Mouse (Mus musculus): Measurements from ENCODE around the gene Bloc1s4. TPM values are rescaled to one million over a fixed set of nuclear protein-coding genes. Genes with fewer than 3 reads are reported as not detected.

The Bloc1s4 gene
- polyA plus RNA-seq, 1 experiment from 2014 or later = 20.6 TPM

DNA sequence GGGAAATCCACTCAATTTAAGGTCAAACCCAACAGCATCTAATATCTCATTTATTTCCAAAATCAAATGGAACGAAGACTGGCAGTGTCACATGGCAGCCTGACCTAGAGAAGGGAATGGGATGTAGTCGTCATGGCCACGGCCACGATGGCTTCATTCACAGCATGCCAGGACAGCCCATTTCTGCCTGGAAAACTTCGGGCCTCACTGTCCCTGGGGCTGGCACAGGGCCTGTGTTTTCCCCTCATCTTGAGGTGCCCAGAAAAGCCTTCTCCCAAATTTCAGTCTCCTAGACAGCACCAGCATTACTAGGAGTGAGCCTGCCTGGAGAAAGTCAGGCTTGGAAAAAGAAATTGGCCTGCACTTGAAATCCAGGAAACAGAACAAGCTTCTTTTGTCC, 43.1 kb downstream of the Bloc1s4 start:
- no peak overlapping the region for H3K27ac ChIP-seq
- no peaks in the 10 kb centered on the region for H3K4me1 ChIP-seq
- no peak overlapping the region for H3K4me3 ChIP-seq
- H3K36me3 ChIP-seq (replicated peaks) = no peaks in the 10 kb centered on the region
- DNase-seq (ENCODE audit: extremely low spot score, low spot score) = no peak
- no peaks in the 10 kb centered on the region for H3K27me3 ChIP-seq (ENCODE audit: poor library complexity, severe bottlenecking)
- WGBS = 93% methylated on average over 5 of the region's 5 CpGs
- no peaks in the 10 kb centered on the region for H3K9me3 ChIP-seq

GRCm38 (mm10) chr5:36704684-36705083, 43.8 kb downstream of the Bloc1s4 start:
- Histone ChIP-seq H3K27ac (no peak overlapping the region), H3K4me1 (no peaks in the 10 kb centered on the region), H3K9me3 (no peaks in the 10 kb centered on the region), H3K27me3 (ENCODE audit: poor library complexity, severe bottlenecking) (no peaks in the 10 kb centered on the region), H3K4me3 (no peak overlapping the region), H3K36me3 (replicated peaks) (no peaks in the 10 kb centered on the region)
- DNase-seq (ENCODE audit: extremely low spot score, low spot score) = no peak
- 87% methylated on average over 6 of the region's 6 CpGs for WGBS

- H3K36me3 ChIP-seq (replicated peaks) = no peaks in the 10 kb centered on the region
- no peak for DNase-seq (ENCODE audit: extremely low spot score, low spot score)
- H3K4me3 ChIP-seq = no peak overlapping the region
- H3K4me1 ChIP-seq = peaks cover 5% of the 10 kb centered on the region
- no peaks in the 10 kb centered on the region for H3K27me3 ChIP-seq (ENCODE audit: poor library complexity, severe bottlenecking)
- H3K27ac ChIP-seq = no peak overlapping the region
- H3K9me3 ChIP-seq = no peaks in the 10 kb centered on the region
- 85% methylated on average over 6 of the region's 6 CpGs for WGBS
These were observed 47.4 kb downstream of the Bloc1s4 start for GRCm38 (mm10) chr5:36700939-36701620.

DNA sequence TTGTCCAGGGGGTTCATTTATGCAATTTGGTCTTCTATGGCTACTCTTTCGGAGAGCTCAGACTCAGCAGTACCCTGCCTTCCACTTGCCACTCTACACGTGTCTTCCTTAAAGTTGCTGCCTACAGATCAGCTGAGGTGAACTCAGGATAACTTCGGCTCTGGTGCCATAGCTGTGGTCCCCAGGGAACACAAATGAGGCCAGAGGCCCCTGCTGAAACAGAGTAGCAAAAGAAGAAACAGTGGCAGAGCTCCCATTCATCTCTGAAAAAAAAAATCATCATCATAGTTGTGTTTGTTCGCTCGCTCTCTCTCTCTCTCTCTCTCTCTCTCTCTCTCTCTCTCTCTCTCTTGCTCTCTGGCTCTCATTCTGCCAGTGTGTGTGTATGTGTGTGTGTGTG, 49.8 kb downstream of the Bloc1s4 start:
- Histone ChIP-seq H3K27me3 (ENCODE audit: poor library complexity, severe bottlenecking) (no peaks in the 10 kb centered on the region), H3K36me3 (replicated peaks) (no peaks in the 10 kb centered on the region), H3K4me1 (peaks cover 22% of the 10 kb centered on the region), H3K9me3 (no peaks in the 10 kb centered on the region), H3K27ac (no peak overlapping the region), H3K4me3 (no peak overlapping the region)
- 83% methylated on average over 5 of the region's 5 CpGs for WGBS
- no peak for DNase-seq (ENCODE audit: extremely low spot score, low spot score)

DNA sequence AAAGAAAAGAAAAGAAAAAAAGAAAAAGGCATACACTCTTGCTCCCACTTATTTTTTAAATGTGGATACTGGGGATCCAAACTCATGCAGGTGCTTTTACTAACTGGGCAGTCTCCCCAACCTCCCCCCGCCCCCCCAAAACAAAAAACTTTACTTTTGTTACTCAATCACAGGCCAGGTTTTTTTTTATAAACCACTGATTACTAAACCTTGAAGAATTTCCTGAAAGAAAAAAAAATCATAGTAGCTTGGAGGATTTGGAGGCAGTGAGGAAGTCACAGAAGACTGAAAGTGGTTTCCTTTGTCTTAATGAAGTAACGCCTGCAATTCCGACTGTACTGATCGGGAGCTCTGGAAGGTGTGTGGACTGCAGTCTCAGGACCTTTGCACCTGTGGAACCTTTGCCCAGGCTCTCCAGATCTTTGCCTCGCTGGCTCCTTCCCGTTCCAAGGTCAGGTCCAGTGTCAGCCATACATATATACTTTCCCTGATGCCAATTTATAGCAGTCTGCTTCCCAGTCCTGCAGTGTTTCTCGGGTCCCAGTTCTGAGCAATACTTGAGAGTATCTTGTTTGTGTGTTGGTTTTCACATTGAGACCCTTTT, 50.3 kb downstream of the Bloc1s4 start:
- 86% methylated on average over 7 of the region's 7 CpGs for WGBS
- peaks cover 5% of the 10 kb centered on the region for H3K36me3 ChIP-seq (replicated peaks)
- no peak overlapping the region for H3K4me3 ChIP-seq
- no peaks in the 10 kb centered on the region for H3K9me3 ChIP-seq
- DNase-seq (ENCODE audit: extremely low spot score, low spot score) = no peak
- H3K4me1 ChIP-seq = peaks cover 27% of the 10 kb centered on the region
- H3K27me3 ChIP-seq (ENCODE audit: poor library complexity, severe bottlenecking) = no peaks in the 10 kb centered on the region
- no peak overlapping the region for H3K27ac ChIP-seq

Other genes starting within 250 kb of the Bloc1s4 start
- 36.7 and 38.9 TPM in 2 replicates for gene Tbc1d14, start 155.4 kb downstream of the Bloc1s4 start, polyA plus RNA-seq (2016; fragmentation: Nextera tagmentation; extraction: Ambion mirVana)
- gene D5Ertd579e, start 52.6 kb downstream of the Bloc1s4 start, polyA plus RNA-seq (2016; fragmentation: Nextera tagmentation; extraction: Ambion mirVana) = 27.6 and 31.3 TPM in 2 replicates
- 435 and 463 TPM in 2 replicates for gene Mrfap1, start 48.1 kb upstream of the Bloc1s4 start, polyA plus RNA-seq (2016; fragmentation: Nextera tagmentation; extraction: Ambion mirVana)
- 12.3 and 13.0 TPM in 2 replicates for gene Man2b2, start 82.0 kb upstream of the Bloc1s4 start, polyA plus RNA-seq (2016; fragmentation: Nextera tagmentation; extraction: Ambion mirVana)
- 0.68 and 0.78 TPM in 2 replicates for gene Ppp2r2c, start 119.9 kb upstream of the Bloc1s4 start, polyA plus RNA-seq (2016; fragmentation: Nextera tagmentation; extraction: Ambion mirVana)
- gene Wfs1, start 240.6 kb upstream of the Bloc1s4 start, polyA plus RNA-seq (2016; fragmentation: Nextera tagmentation; extraction: Ambion mirVana) = 8.1 and 8.4 TPM in 2 replicates

All from forebrain, embryonic 10.5 days (tissue).